Mouse (Mus musculus) hindbrain, embryonic 11.5 days (tissue): ENCODE measurements around the gene Col23a1. TPM values are rescaled to one million over a fixed set of nuclear protein-coding genes. Genes with fewer than 3 reads are reported as not detected.

Experiments used
- ATAC-seq: fragments of 200-750 bp; cut with Nextera tagmentation; 2 replicates; pipeline ENCODE4 v1.8.0; 2017; ENCODE audit warnings: mild to moderate bottlenecking, moderate TSS enrichment, moderate library complexity; ENCODE audit not compliant: low FRiP score
- DNase-seq: peaks from one replicate; pipeline ENCODE4 v3.0.0-alpha.2; 2015; ENCODE audit warnings: low spot score
- H3K27ac ChIP-seq: fragments of 300-500 bp; sonication (generic); 2 replicates; pipeline ENCODE4 v1.5.1; 2014; ENCODE audit warnings: mild to moderate bottlenecking, low read depth, low read length
- H3K27me3 ChIP-seq: fragments of 300-500 bp; sonication (generic); 2 replicates; pipeline ENCODE4 v1.6.1; 2014; ENCODE audit warnings: mild to moderate bottlenecking, low read length, moderate library complexity, mixed read lengths; ENCODE audit not compliant: control insufficient read depth, insufficient read depth
- H3K36me3 ChIP-seq: fragments of 300-500 bp; sonication (generic); 2 replicates; pipeline ENCODE4 v1.6.1; 2014; ENCODE audit warnings: mild to moderate bottlenecking, low read length, moderate library complexity, mixed read lengths; ENCODE audit not compliant: control insufficient read depth, insufficient read depth
- H3K4me1 ChIP-seq: fragments of 300-500 bp; sonication (generic); replicated peaks from 2 replicates; pipeline ENCODE4 v1.6.1; 2014; ENCODE audit warnings: low read length, mixed read lengths; ENCODE audit not compliant: control insufficient read depth, insufficient read depth
- H3K4me2 ChIP-seq: fragments of 300-500 bp; sonication (generic); replicated peaks from 2 replicates; pipeline ENCODE4 v1.6.1; 2014; ENCODE audit warnings: mild to moderate bottlenecking, low read depth, low read length
- H3K4me3 ChIP-seq: fragments of 300-500 bp; sonication (generic); 2 replicates; pipeline ENCODE4 v1.5.1; 2014; ENCODE audit warnings: low read depth, low read length
- H3K9ac ChIP-seq: fragments of 300-500 bp; sonication (generic); 2 replicates; pipeline ENCODE4 v1.6.1; 2014; ENCODE audit warnings: low read depth, low read length
- H3K9me3 ChIP-seq: fragments of 300-500 bp; sonication (generic); 2 replicates; pipeline ENCODE4 v1.6.1; 2016; ENCODE audit warnings: low read length; ENCODE audit not compliant: control insufficient read depth
- WGBS: fragments of 180-500 bp; shearing (Covaris S2); extraction: QIAGEN DNeasy Blood & Tissue Kit; methylation state at CpG from one replicate; pipeline ENCODE4 v1.1.7; 2014; 5-methylcytosine and 5-hydroxymethylcytosine counted together
- polyA plus RNA-seq: library from polyadenylated mRNA; unstranded; fragments of >200 nt; fragmentation: Nextera tagmentation; extraction: Ambion mirVana; gene quantifications from 2 replicates; pipeline ENCODE4 v1.2.1, GENCODE M21; 2014

Col23a1 gene
- polyA plus RNA-seq, 1 experiment from 2014 or later = 9.7 TPM

- WGBS = 65% methylated on average over 14 of the region's 14 CpGs
- no peaks in the 10 kb centered on the region for H3K9me3 ChIP-seq
Measured at GRCm38 (mm10) chr11:51526631-51527161, 237.0 kb downstream of the Col23a1 start.

GRCm38 (mm10) chr11:51533128-51533533, 243.4 kb downstream of the Col23a1 start:
- H3K4me3 ChIP-seq = no peak overlapping the region
- no peak overlapping the region for H3K27ac ChIP-seq
- H3K36me3 ChIP-seq = no peaks in the 10 kb centered on the region
- no peaks in the 10 kb centered on the region for H3K27me3 ChIP-seq
- 42% methylated on average over 11 of the region's 11 CpGs for WGBS
- no peaks in the 10 kb centered on the region for H3K9me3 ChIP-seq
- no peaks in the 10 kb centered on the region for H3K4me1 ChIP-seq
- no peak overlapping the region for H3K9ac ChIP-seq
- no peak for DNase-seq
- ATAC-seq = no peak
- H3K4me2 ChIP-seq = no peak overlapping the region

More at GRCm38 (mm10) chr11:51526631-51527161, 237.0 kb downstream of the Col23a1 start:
- Histone ChIP-seq H3K9ac (no peak overlapping the region), H3K4me1 (no peaks in the 10 kb centered on the region), H3K27me3 (no peaks in the 10 kb centered on the region), H3K4me3 (no peak overlapping the region), H3K4me2 (no peak overlapping the region), H3K27ac (no peak overlapping the region), H3K36me3 (no peaks in the 10 kb centered on the region)
- DNase-seq (no peak), ATAC-seq (no peak)

- no peak overlapping the region for H3K4me3 ChIP-seq
- no peak overlapping the region for H3K4me2 ChIP-seq
- H3K9me3 ChIP-seq = no peaks in the 10 kb centered on the region
- H3K27me3 ChIP-seq = no peaks in the 10 kb centered on the region
- H3K36me3 ChIP-seq = no peaks in the 10 kb centered on the region
- WGBS = 39% methylated on average over 2 of the region's 2 CpGs
- H3K4me1 ChIP-seq = no peaks in the 10 kb centered on the region
- ATAC-seq = no peak
- no peak overlapping the region for H3K9ac ChIP-seq
- peak; percentile 83 for DNase-seq
- no peak overlapping the region for H3K27ac ChIP-seq
Measured at GRCm38 (mm10) chr11:51534314-51534713, 244.6 kb downstream of the Col23a1 start.

DNA sequence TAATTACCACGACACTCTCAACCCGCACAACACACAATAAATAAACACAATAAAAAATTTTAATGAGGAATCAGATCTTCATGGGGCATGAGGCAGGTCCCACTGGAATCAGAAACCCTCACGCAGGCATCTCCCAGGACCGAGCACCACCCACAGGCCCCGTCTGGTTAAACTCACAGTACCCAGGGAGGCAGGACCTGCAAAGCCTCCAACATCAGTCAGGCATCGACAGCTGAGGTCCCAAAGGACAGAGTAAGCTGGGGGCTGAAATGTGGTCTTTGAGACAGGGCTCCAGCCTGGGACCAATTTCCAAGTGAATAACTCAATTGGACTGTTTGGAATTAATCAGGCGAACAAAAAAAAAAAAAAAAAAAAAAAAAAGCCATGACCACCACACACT, 248.7 kb downstream of the Col23a1 start:
- Histone ChIP-seq H3K27ac (no peak overlapping the region), H3K27me3 (no peaks in the 10 kb centered on the region), H3K4me2 (no peak overlapping the region), H3K36me3 (no peaks in the 10 kb centered on the region), H3K4me3 (no peak overlapping the region), H3K9me3 (no peaks in the 10 kb centered on the region), H3K9ac (no peak overlapping the region), H3K4me1 (no peaks in the 10 kb centered on the region)
- no peak for DNase-seq
- WGBS = 31% methylated on average over 7 of the region's 7 CpGs
- no peak for ATAC-seq

- ATAC-seq (peak; percentile 41; the same call in 1 of the 2 replicates), DNase-seq (no peak)
- H3K4me1 ChIP-seq = no peaks in the 10 kb centered on the region
- 0 out of 2 replicates have a peak overlapping the region, but pooled peaks have one; percentile 11 for H3K27ac ChIP-seq
- H3K36me3 ChIP-seq = no peaks in the 10 kb centered on the region
- no peak overlapping the region for H3K9ac ChIP-seq
- WGBS = 55% methylated on average over 13 of the region's 13 CpGs
- H3K9me3 ChIP-seq = no peaks in the 10 kb centered on the region
- H3K4me3 ChIP-seq = no peak overlapping the region
- no peaks in the 10 kb centered on the region for H3K27me3 ChIP-seq
- no peak overlapping the region for H3K4me2 ChIP-seq
Measured at GRCm38 (mm10) chr11:51538919-51539758, 249.4 kb downstream of the Col23a1 start.

DNA sequence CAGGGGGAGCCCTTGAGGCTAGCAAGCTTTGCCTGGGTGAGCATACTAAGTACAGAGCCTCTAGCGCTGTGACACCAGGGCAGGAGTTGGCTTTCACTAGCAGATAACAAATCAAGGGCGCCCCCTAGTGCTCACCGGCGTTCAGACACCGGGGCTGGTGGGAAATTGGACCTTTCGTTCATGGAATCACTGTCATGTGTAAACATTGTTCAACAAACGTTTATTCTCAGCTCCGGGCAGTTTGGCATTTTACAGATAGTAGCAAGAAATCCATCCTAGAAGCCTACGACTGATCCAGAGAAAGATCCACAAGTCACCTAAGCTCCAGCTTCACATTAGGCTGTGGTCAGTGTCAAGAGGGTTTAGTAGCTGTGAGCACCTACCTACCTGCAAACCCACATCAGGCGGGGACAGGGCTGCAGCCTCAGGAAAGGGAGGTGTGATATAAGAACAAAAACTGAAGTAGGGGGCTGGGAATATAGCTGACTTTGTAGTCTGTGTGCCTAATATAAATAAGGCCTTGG, 250.1 kb downstream of the Col23a1 start:
- no peak overlapping the region for H3K4me3 ChIP-seq
- H3K27me3 ChIP-seq = no peaks in the 10 kb centered on the region
- H3K27ac ChIP-seq = no peak overlapping the region
- H3K9me3 ChIP-seq = no peaks in the 10 kb centered on the region
- WGBS = 17% methylated on average over 10 of the region's 10 CpGs
- H3K36me3 ChIP-seq = no peaks in the 10 kb centered on the region
- DNase-seq (peak; percentile 99), ATAC-seq (peak; percentile 81)
- H3K4me1 ChIP-seq = no peaks in the 10 kb centered on the region
- no peak overlapping the region for H3K4me2 ChIP-seq
- no peak overlapping the region for H3K9ac ChIP-seq

- Histone ChIP-seq H3K9me3 (no peaks in the 10 kb centered on the region), H3K4me1 (no peaks in the 10 kb centered on the region), H3K4me3 (no peak overlapping the region), H3K4me2 (no peak overlapping the region), H3K9ac (no peak overlapping the region), H3K27ac (no peak overlapping the region), H3K27me3 (no peaks in the 10 kb centered on the region), H3K36me3 (no peaks in the 10 kb centered on the region)
- ATAC-seq = no peak
- WGBS = 33% methylated on average over 9 of the region's 9 CpGs
- DNase-seq = no peak
Measured at GRCm38 (mm10) chr11:51542424-51542823, 252.7 kb downstream of the Col23a1 start.

GRCm38 (mm10) chr11:51543487-51544050, 253.8 kb downstream of the Col23a1 start:
- Histone ChIP-seq H3K9ac (no peak overlapping the region), H3K9me3 (no peaks in the 10 kb centered on the region), H3K36me3 (no peaks in the 10 kb centered on the region), H3K27me3 (no peaks in the 10 kb centered on the region), H3K4me2 (no peak overlapping the region), H3K4me1 (no peaks in the 10 kb centered on the region), H3K27ac (no peak overlapping the region), H3K4me3 (no peak overlapping the region)
- 38% methylated on average over 7 of the region's 7 CpGs for WGBS
- ATAC-seq (no peak), DNase-seq (no peak)
